Mouse (Mus musculus) heart, embryonic 11.5 days (tissue): ENCODE data around the gene Prlr. TPM values are rescaled to one million over a fixed set of nuclear protein-coding genes. Genes with fewer than 3 reads are reported as not detected.

Source experiments
- ATAC-seq: fragments of 200-750 bp; cut with Nextera tagmentation; replicated peaks from 2 replicates; pipeline ENCODE4 v1.8.0; 2017; ENCODE audit warnings: moderate library complexity; ENCODE audit not compliant: insufficient number of reproducible peaks, low FRiP score, low TSS enrichment
- H3K27ac ChIP-seq: fragments of 300-500 bp; sonication (generic); 2 replicates; pipeline ENCODE4 v1.5.1; 2014; ENCODE audit warnings: mild to moderate bottlenecking, low read depth, low read length
- H3K27me3 ChIP-seq: fragments of 300-500 bp; sonication (generic); 2 replicates; pipeline ENCODE4 v1.6.1; 2014; ENCODE audit warnings: mild to moderate bottlenecking, low read length, mixed read lengths; ENCODE audit not compliant: control insufficient read depth, insufficient read depth
- H3K36me3 ChIP-seq: fragments of 300-500 bp; sonication (generic); 2 replicates; pipeline ENCODE4 v1.6.1; 2014; ENCODE audit warnings: mild to moderate bottlenecking, low read length, moderate library complexity, mixed read lengths; ENCODE audit not compliant: control insufficient read depth, insufficient read depth
- H3K4me1 ChIP-seq: fragments of 300-500 bp; sonication (generic); 2 replicates; pipeline ENCODE4 v1.6.1; 2014; ENCODE audit warnings: low read length; ENCODE audit not compliant: control insufficient read depth, insufficient read depth
- H3K4me2 ChIP-seq: fragments of 300-500 bp; sonication (generic); 2 replicates; pipeline ENCODE4 v1.6.1; 2014; ENCODE audit warnings: mild to moderate bottlenecking, moderate library complexity
- H3K4me3 ChIP-seq: fragments of 300-500 bp; sonication (generic); 2 replicates; pipeline ENCODE4 v1.5.1; 2014; ENCODE audit warnings: low read depth, low read length
- H3K9ac ChIP-seq: fragments of 300-500 bp; sonication (generic); 2 replicates; pipeline ENCODE4 v1.6.1; 2014; ENCODE audit warnings: mild to moderate bottlenecking, low read depth, low read length, moderate library complexity
- H3K9me3 ChIP-seq: fragments of 300-500 bp; sonication (generic); replicated peaks from 2 replicates; pipeline ENCODE4 v1.6.1; 2016; ENCODE audit warnings: low read length; ENCODE audit not compliant: control insufficient read depth
- WGBS: fragments of 180-500 bp; shearing (Covaris S2); extraction: QIAGEN DNeasy Blood & Tissue Kit; methylation state at CpG from one replicate; pipeline ENCODE4 v1.1.7; 2014; ENCODE audit not compliant: insufficient replicate concordance; 5-methylcytosine and 5-hydroxymethylcytosine counted together
- polyA plus RNA-seq: library from polyadenylated mRNA; unstranded; fragments of >200 nt; fragmentation: Nextera tagmentation; extraction: Ambion mirVana; gene quantifications from 2 replicates; pipeline ENCODE4 v1.2.1, GENCODE M21; 2014

The Prlr gene
- polyA plus RNA-seq, 1 experiment from 2014 or later, result 1.3 TPM

DNA sequence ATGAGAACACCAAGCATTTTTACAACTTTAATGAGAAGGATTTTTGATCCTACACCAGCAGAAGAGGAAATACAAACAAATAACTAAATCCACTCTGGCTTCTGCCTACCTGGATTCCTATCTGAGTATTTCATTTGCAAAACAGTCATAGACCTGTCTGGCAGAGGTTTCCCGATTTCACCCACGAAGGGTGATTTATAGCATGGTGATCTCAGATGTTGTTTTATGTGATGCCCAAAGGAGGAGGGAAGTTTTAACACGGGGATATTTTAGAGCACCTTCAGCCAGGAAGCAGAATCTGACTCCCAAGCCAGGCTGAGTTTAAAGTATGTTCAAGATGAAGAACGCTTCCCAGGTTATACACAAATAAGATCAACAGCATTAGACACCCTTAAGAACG, 134.8 kb downstream of the Prlr start:
- no peaks in the 10 kb centered on the region for H3K9me3 ChIP-seq
- H3K4me2 ChIP-seq, result no peak overlapping the region
- no peak for ATAC-seq
- H3K27me3 ChIP-seq, result no peaks in the 10 kb centered on the region
- H3K27ac ChIP-seq, result no peak overlapping the region
- H3K36me3 ChIP-seq, result no peaks in the 10 kb centered on the region
- no peak overlapping the region for H3K9ac ChIP-seq
- H3K4me3 ChIP-seq, result no peak overlapping the region
- H3K4me1 ChIP-seq, result no peaks in the 10 kb centered on the region
- 75% methylated on average over 5 of the region's 5 CpGs for WGBS

GRCm38 (mm10) chr15:10313522-10314455, 136.8 kb downstream of the Prlr start:
- 60% methylated on average over 7 of the region's 7 CpGs for WGBS
- Histone ChIP-seq H3K9ac (no peak overlapping the region), H3K27me3 (no peaks in the 10 kb centered on the region), H3K4me2 (no peak overlapping the region), H3K36me3 (no peaks in the 10 kb centered on the region), H3K4me3 (no peak overlapping the region), H3K27ac (no peak overlapping the region), H3K9me3 (no peaks in the 10 kb centered on the region), H3K4me1 (no peaks in the 10 kb centered on the region)
- ATAC-seq, result no peak

DNA sequence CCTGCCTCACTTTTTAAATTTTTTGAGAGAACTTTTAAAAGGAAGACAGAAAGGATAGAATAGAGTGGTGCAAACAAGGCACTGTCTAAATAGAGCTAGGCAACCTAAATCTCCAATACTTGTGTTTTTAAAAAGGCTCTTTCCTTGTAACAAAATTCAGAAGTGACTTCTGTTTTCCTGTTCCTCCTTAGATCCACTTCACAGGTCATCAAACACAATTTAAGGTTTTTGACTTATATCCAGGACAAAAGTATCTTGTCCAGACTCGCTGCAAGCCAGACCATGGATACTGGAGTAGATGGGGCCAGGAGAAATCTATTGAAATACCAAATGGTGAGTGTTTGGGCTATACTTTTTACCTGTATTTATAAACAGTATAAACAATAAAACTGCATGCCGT, 148.0 kb downstream of the Prlr start, which contains the start of gene Gm21973:
TSS of gene Gm21973 (plus strand) at position 301 of the 400 bp plus-strand sequence.
- Histone ChIP-seq H3K36me3 (no peaks in the 10 kb centered on the region), H3K4me1 (no peaks in the 10 kb centered on the region), H3K27me3 (no peaks in the 10 kb centered on the region), H3K9ac (no peak within 1 kb of the TSS), H3K9me3 (no peaks in the 10 kb centered on the region), H3K4me2 (no peak within 1 kb of the TSS), H3K27ac (no peak within 1 kb of the TSS), H3K4me3 (no peak within 1 kb of the TSS)
- WGBS, result 77% methylated on average over 2 of the region's 2 CpGs
- ATAC-seq, result no peak

GRCm38 (mm10) chr15:10330626-10331025, 153.6 kb downstream of the Prlr start:
- H3K27me3 ChIP-seq, result no peaks in the 10 kb centered on the region
- no peak for ATAC-seq
- H3K27ac ChIP-seq, result no peak overlapping the region
- H3K36me3 ChIP-seq, result no peaks in the 10 kb centered on the region
- 68% methylated on average over 3 of the region's 3 CpGs for WGBS
- H3K9me3 ChIP-seq, result no peaks in the 10 kb centered on the region
- H3K9ac ChIP-seq, result no peak overlapping the region
- H3K4me2 ChIP-seq, result no peak overlapping the region
- no peaks in the 10 kb centered on the region for H3K4me1 ChIP-seq
- no peak overlapping the region for H3K4me3 ChIP-seq

- Histone ChIP-seq H3K9ac (no peak overlapping the region), H3K4me3 (no peak overlapping the region), H3K27ac (no peak overlapping the region), H3K36me3 (no peaks in the 10 kb centered on the region), H3K9me3 (no peaks in the 10 kb centered on the region), H3K4me2 (no peak overlapping the region), H3K4me1 (no peaks in the 10 kb centered on the region), H3K27me3 (no peaks in the 10 kb centered on the region)
- ATAC-seq, result no peak
- WGBS, result 82% methylated on average over 1 of the region's 1 CpGs
Observed at GRCm38 (mm10) chr15:10332566-10332965, 155.5 kb downstream of the Prlr start.

DNA sequence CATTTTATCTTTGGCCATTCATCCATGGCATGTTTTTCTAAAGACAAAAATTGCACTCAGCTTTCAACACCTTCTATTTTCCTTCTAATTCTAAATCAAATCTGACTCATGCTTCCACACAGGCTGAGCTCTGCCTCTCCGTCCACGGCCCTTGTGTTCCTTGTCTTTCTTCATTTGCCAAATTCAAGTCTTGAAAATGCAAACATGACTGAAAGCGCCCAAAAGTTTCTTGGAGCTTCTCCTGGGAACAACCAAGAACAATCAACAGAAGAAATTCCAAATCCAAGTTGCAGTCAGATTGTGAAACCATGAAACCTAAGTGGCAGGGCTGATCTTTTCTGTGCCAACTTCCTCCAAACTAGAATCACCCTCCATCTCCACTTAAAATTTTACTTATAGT, 161.6 kb downstream of the Prlr start:
- Histone ChIP-seq H3K9me3 (no peaks in the 10 kb centered on the region), H3K4me1 (no peaks in the 10 kb centered on the region), H3K27me3 (no peaks in the 10 kb centered on the region), H3K27ac (no peak overlapping the region), H3K4me2 (no peak overlapping the region), H3K36me3 (no peaks in the 10 kb centered on the region), H3K9ac (no peak overlapping the region), H3K4me3 (no peak overlapping the region)
- no peak for ATAC-seq
- WGBS, result 64% methylated on average over 3 of the region's 3 CpGs

GRCm38 (mm10) chr15:10347044-10347443, 170.0 kb downstream of the Prlr start:
- Histone ChIP-seq H3K4me2 (no peak overlapping the region), H3K9ac (no peak overlapping the region), H3K4me3 (no peak overlapping the region), H3K27me3 (no peaks in the 10 kb centered on the region), H3K27ac (no peak overlapping the region), H3K36me3 (no peaks in the 10 kb centered on the region), H3K9me3 (no peaks in the 10 kb centered on the region), H3K4me1 (no peaks in the 10 kb centered on the region)
- ATAC-seq, result no peak
- 83% methylated on average over 6 of the region's 6 CpGs for WGBS

DNA sequence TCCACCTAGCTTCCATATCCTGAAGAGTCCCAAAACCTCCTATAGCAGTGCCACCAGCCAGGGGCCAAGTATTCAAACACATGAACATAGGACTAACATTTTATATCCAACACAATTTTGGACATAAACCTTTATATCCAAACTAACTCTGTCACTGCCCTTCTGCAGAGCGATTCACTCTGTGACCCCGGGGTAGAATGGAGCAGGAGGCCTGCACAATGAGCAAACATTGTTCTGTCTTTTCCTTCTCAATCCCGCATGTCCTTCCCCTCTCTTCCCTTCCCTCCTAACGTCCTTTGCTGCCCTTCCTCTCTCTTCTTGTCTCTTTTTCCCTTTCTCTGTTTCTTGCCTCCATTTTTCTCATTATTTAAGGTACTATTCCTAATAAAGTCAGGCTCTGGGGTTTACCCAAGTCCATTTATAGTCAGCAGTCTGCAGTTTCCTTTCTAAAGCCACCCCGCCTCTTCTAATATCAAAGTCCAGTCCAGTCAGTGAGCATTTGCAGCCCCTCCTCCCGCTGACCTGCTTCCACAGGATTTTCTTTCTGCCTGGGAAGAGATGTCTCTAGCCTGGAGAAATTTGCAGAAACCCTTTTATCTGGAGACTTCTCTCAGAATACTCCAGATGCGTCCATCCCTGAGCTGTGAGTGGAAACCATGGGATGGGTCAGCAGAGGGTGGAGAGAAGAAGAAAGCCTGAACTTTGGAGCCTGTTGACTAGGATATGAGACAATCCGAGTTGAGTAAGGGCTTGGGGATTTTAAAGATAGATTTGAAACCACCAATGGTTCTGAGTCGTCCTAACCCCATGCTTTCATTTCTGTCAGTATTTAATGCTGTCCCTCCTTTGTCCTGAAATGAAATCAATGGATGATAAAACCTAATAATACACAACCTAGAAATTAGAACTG, 181.3 kb downstream of the Prlr start, which contains the start of gene Agxt2:
TSS of gene Agxt2 (plus strand) at position 494 of the 910 bp plus-strand sequence.
- no peaks in the 10 kb centered on the region for H3K9me3 ChIP-seq
- no peak for ATAC-seq
- no peak within 1 kb of the TSS for H3K4me3 ChIP-seq
- no peak within 1 kb of the TSS for H3K9ac ChIP-seq
- H3K4me1 ChIP-seq, result no peaks in the 10 kb centered on the region
- 78% methylated on average over 9 of the region's 9 CpGs for WGBS
- H3K27me3 ChIP-seq, result no peaks in the 10 kb centered on the region
- no peaks in the 10 kb centered on the region for H3K36me3 ChIP-seq
- no peak within 1 kb of the TSS for H3K4me2 ChIP-seq
- no peak within 1 kb of the TSS for H3K27ac ChIP-seq
